Mouse (Mus musculus): ENCODE measurements around the gene Stpg2.
"Not testable (repeated sequence)": the region's sequence is repeated elsewhere in the genome, so short reads cannot be mapped to it uniquely, and the experiment has no call there.

Stpg2 gene

GRCm38 (mm10) chr3:139442170-139442569 lies 236.7 kb downstream of the Stpg2 start:
- no peak for DNase-seq (ENCODE audit: low spot score)

GRCm38 (mm10) chr3:139495939-139496338 lies 290.4 kb downstream of the Stpg2 start:
- no peak for DNase-seq (ENCODE audit: low spot score)

GRCm38 (mm10) chr3:139502216-139502615 lies 296.7 kb downstream of the Stpg2 start:
- no peak for DNase-seq (ENCODE audit: low spot score)

- DNase-seq (ENCODE audit: low spot score) = peak; percentile 57
Observed at GRCm38 (mm10) chr3:139509275-139509985, 303.9 kb downstream of the Stpg2 start.

DNA sequence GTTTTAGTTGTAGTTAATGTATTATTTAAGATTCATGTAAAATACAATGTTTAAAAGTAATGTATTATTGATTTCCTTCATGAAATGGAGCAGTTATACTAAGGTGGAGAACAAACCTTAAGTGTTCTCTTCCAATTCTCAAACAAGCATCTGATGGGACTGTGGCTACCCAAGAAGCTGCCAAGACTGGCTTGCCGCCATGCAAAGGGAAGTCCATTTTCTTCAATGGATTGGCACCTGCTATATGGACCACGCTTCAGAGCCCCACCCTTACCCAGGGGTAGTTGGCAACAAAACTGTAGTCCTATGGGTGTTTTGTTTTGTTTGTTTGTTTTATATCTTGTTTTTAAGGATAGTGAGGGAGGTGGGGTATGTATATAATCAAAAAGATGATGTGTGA lies 373.0 kb downstream of the Stpg2 start:
- no peak for DNase-seq (ENCODE audit: low spot score)

DNA sequence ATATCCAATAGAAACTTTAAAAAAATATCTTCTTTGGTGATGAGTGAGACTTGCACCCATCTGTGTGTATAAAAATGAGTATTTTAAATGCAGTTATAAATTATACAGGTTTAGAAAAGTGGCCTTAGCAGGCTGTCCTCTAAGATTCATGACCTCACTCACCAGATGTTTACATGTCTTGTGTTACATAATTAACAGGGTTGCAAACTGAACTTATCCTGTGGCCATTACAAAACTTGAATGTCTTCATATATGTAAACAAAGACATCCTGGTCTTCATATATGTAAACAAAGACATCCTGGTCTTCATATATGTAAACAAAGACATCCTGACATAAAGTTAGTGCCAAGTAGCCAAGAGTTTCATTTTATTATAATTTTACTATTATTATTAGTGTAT lies 375.8 kb downstream of the Stpg2 start:
- DNase-seq (ENCODE audit: low spot score) = no peak

GRCm38 (mm10) chr3:139599508-139599907 lies 394.0 kb downstream of the Stpg2 start:
- DNase-seq (ENCODE audit: low spot score) = no peak

DNA sequence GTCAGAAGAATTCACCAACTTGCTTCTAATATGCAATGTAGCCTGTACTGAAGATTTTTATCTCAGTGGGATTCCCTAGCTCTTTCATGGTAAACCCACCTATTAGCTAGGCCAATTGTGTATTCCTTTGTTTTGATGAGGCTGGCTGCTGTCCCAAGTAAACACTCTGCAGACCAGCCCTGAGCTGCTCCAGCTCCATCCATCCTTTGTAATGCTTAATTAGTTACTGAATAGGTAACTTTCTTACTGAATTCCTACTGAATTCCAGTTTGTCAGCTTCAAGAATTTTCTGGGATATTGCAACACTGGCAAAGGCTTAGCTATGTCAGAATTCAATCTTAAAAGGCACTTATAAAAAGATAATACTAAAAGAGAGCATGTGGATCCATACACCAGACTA lies 402.8 kb downstream of the Stpg2 start:
- not testable (repeated sequence) for DNase-seq (ENCODE audit: low spot score)

DNA sequence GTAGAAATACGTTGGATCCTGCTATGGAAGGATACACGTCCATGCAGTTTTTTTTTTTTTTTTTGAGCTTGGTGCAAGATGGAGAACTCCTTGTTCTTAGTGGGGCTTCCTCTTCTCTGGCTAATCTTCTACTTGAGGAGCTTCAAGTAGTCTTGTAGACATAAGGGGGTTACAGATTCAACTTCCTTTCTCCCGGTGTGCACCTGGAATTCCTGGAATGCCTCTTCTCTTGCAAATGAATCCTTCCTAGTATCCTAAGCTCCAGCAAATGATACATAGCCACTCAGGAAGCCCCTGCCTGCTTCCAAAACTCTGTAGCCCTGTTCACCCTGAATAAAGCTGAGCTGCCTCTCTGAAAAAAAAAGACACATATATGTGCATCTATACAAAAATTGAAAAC lies 409.1 kb downstream of the Stpg2 start:
- DNase-seq (ENCODE audit: low spot score) = no peak

DNA sequence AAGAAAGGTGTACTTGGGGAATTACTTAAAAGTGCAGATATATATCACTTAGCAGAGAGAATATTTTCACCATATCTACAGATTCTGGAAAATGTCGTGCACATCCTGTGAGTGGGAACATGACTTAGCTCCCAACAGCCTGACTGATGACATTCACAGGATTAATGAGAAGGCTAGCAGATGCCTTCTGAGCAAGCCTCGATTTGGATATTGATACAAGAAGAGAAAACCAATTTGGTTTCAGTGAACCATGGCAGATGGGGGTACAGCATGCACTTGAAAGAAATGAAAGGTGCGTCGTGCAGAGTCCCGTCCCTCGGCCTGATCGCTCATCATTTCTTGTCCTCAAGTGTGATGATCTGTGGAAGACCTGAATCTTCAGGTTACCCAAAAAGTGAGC lies 410.3 kb downstream of the Stpg2 start:
- no peak for DNase-seq (ENCODE audit: low spot score)

GRCm38 (mm10) chr3:139637887-139638286 lies 432.4 kb downstream of the Stpg2 start:
- no peak for DNase-seq (ENCODE audit: low spot score)

DNA sequence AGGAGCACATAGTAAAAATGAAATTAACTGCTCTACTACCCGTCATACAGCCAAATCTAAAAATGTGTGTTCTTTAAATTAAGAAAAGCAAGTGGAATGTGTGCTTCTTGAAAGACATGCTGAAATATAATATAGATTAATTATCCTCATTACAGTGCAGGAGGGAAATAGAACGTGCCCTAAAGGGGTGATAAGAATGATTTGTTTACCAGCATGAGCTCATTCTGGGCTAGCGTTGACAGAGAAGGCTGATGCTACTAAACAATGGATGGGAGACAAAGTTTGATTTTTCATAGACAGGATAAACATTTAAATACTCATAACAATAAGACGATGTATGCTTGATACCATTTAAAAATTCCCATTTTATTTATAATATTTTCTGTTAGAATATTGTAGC lies 446.0 kb downstream of the Stpg2 start:
- no peak for DNase-seq (ENCODE audit: low spot score)

- DNase-seq (ENCODE audit: low spot score) = peak; percentile 45
Observed at GRCm38 (mm10) chr3:139659416-139659815, 453.9 kb downstream of the Stpg2 start.

DNA sequence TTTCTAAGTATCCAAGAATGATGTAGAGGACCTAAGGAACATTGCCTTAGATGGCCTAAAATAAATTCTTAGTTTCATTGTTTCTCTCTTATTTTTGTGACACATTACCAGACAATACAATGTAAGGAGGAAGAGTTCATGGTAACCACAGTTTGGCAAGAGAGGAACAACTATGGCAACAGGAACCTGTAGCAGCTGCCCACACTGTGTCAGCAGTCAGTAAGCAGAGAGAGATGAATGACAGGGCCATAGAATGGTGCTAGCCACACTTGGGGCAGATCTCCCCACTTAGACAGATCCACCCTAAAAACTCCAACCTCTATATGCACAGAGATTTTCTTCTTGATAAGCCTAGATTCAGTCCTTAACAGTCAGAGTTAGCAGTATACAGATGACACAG lies 456.7 kb downstream of the Stpg2 start:
- DNase-seq (ENCODE audit: low spot score) = no peak

DNA sequence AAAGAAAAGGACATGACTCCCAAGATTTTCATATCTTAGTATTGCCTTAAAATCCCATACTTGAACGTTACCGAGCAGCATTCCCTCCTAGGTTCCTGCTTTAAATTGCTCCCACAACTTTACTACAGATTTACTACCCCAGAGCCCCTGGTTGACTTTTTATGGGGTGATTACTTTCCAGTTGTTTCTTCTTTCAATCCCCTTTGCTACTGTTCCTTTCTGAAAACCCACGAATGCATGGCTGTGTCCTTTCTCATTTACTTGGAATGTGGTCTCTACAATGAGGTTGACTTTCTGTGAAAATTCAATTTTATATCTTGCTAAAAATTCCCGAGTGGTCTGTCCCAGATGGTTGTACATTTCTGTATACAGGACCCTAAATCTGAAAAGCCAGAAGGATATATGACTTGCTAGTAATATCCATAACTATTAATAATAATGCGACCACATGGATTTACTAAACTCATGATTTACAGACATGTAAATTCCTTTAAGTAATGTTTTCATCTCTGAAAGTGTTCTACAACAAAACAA lies 458.3 kb downstream of the Stpg2 start:
- no peak for DNase-seq (ENCODE audit: low spot score)

DNA sequence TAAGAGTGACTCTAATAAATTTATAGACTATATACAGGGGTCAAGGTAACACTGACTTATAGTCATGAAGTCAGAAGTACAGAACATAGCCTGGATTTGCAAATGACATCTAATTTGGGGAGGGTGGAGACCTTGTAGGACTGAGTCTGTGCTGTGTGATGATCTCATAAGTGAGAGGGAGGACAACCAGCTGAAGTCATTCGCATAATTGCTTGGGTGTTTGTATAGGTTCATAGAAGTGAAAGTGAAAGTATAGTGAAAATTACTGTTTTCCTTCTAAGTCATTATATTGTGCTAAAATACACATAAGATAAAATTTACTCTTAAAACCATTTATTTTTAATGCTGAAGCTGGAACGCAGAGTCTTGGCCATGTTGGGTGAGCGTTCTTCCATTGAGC lies 459.6 kb downstream of the Stpg2 start:
- no peak for DNase-seq (ENCODE audit: low spot score)

- no peak for DNase-seq (ENCODE audit: low spot score)
Observed at GRCm38 (mm10) chr3:139676192-139676591, 470.7 kb downstream of the Stpg2 start.

DNA sequence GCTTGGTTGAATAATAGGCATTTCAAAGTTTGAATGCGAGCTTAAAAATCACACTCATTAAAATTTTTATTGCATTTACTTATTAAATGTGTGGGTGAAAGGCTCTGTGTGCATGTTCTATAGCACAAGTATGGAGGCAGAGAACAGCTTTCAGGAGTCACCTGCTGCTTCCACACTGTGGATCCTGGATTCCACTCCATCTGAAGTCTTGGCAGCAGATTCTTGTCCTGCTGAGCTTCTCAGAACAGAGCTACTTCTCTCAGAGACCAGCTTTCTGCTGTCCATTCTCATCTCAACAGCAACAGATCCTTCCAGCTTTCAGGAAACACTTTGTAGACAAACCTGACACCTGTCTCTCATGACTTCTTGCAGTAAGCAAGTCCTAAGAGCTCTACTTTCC lies 471.2 kb downstream of the Stpg2 start:
- DNase-seq (ENCODE audit: low spot score) = no peak

- DNase-seq (ENCODE audit: low spot score) = not testable (repeated sequence)
Observed at GRCm38 (mm10) chr3:139704238-139704637, 498.7 kb downstream of the Stpg2 start.

DNA sequence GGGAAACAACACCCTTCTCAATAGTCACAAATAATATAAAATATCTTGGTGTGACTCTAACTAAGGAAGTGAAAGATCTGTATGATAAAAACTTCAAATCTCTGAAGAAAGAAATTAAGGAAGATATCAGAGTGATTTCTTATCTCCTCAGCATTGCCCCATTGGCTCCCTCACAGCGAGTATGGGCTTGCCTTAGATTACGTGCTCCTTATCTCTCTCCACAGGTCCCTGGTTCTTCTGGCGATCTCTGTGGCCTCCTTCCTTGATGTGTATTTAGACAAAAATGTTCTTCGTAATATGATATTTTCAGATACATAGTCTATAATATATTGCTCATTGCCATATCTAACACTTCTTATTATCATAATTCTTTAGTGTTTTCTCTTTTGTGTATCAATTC lies 501.9 kb downstream of the Stpg2 start:
- not testable (repeated sequence) for DNase-seq (ENCODE audit: low spot score)

DNA sequence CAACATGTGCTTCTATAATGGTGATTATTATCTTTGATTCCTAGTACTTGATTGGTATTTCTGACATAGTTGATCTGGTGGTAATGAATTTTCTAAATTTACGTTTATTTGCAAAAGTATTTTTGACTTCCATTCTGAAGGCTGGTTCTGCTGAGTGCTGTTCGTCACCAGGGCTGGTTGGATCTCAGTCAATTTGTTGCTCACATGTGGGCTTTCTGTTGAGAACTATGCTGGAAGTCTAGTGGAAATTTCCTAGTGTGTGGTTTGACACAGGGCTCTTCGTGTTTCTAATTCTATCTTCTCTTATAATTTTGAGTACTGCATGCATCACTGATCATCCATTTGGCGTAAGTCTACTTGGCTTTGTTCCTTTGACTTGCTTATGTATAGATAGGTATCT lies 504.3 kb downstream of the Stpg2 start:
- no peak for DNase-seq (ENCODE audit: low spot score)

GRCm38 (mm10) chr3:139728751-139729150 lies 523.3 kb downstream of the Stpg2 start:
- DNase-seq (ENCODE audit: low spot score) = no peak

DNA sequence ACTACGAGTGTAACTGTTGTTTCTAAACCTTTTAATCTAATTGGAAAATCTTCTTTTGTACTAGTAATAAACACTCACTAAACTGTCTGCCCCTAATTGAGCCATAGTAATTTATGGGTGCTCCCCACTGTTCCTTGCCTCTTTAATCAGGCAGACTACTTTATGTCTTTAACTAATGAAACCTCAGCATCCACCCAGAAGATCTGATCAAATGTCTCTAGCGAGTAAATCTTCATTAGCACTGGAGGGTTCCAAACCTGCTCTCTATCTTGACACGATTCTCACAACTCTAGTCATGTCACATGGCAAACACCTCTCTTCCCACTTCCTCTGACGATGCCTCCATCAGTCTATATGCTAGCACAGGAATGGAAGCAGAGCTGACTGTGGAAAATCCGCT lies 523.8 kb downstream of the Stpg2 start:
- DNase-seq (ENCODE audit: low spot score) = no peak

- no peak for DNase-seq (ENCODE audit: low spot score)
Observed at GRCm38 (mm10) chr3:139733156-139733555, 527.7 kb downstream of the Stpg2 start.

All from retina, embryonic 14.5 days (tissue).